Mouse (Mus musculus): Measurements from ENCODE around the gene Cyth4.
A peak's percentile ranks its signal among the peaks of the same experiment; 100 is the strongest.

Cyth4 gene

DNA sequence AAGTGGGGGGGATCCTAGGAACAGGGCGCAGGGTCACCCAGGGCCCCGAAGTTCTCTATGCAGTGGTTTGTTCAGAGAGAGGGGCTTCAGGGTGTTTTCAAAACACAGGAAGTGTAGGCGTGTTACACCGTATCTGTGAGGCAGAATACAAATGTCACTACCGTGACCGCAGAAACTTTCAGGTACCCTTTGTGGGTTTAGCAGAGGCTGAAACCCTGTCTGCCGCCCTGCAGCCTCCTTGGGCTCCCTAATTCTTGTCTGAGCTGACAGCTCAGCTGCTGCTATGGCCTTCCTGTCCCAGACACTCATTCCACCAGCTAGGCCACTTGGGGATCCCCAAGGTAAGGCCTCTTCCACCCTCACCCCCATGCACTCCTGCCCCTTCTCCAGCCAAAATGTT, 17.7 kb downstream of the Cyth4 start:
- DNase-seq (ENCODE audit: low spot score in 2 of 2) = no peak

DNA sequence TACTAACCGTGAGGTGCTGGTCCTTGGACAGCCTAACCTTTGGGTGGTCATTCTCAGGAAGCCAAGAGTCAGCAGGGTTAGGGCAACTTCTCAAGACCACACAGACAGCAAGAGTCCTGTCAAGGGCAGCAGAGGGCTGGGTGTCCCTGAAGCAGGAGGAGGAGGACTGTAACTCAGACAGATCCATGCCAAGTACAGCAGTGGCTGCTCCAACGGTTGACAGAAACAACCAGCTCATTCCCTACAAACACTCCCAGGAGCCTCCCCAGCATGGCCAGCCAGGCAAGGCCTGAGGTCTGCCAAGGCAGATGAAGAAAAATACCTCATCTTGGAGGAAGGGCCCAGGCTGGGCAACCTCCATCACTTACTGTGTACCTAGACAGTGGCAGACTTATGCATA, 20.1 kb downstream of the Cyth4 start:
- DNase-seq (ENCODE audit: low spot score in 2 of 2) = no peak

DNA sequence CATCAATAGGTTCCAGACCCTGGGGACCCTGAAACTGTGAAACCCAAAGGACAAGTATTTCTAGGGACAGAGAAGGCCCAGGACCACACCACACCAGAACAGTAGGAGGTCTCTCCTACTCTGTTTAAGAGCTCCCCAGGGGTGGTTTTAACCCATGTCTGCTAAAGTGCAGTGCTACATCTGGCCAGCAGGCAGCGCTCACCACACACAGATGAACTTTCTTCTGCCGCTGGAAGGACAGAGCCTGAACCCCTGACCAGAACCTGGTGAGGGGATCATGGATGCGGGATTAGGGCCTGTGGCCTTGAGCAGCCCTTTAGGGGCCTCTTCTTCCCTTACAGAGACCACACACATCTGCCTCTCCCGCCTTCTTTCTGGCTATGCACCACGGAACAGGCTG, 26.6 kb downstream of the Cyth4 start:
- DNase-seq (ENCODE audit: low spot score in 2 of 2) = peak; percentile 41 to 66

DNA sequence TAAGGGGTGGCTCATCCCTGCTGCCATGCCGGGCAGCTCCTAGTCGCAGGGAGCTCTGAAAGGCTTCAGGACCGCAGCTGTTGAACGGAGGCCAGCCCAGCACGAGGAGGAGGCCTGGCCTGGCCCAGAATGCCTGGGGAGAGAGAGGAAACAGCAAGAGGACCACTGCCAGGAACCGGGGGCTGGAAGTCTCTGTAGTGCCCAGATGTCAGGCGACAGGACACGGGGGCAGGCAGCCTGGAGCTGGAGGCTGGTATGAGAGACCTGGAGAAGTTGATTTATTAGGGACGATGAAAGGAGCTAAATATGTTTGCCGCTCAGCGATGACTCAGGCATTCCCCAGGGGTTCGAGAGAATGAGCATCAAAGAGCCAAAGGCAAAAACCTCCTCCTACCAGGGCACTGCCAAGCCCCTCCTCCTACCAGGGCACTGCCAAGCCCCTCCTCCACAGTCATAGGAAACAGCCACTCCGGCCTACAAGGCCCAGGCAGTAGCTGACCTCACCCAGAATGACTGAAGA, 27.6 kb downstream of the Cyth4 start:
- peak in 1 of 2 experiments; percentile 11 for DNase-seq (ENCODE audit: low spot score in 2 of 2)

DNA sequence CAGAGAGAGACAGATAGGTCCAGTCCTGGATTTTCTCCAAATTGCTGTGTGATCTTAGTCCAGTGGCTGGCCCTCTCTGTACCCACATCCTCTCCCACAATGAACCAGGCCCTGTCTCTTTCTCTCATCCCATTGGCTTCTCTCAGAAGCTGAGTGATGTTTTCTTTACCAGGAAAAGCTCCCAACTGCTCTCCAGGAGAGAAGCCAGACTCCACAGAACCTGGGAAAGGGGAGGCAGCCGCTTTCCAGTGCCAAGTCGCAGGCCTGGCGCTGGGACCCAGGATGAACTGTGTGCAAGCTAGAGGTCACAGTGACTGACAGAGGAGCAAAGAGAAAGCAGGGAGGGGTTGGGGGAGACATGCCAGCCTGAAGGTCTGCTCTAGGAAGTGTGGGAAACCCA, 28.1 kb downstream of the Cyth4 start:
- DNase-seq (ENCODE audit: low spot score in 2 of 2) = no peak

DNA sequence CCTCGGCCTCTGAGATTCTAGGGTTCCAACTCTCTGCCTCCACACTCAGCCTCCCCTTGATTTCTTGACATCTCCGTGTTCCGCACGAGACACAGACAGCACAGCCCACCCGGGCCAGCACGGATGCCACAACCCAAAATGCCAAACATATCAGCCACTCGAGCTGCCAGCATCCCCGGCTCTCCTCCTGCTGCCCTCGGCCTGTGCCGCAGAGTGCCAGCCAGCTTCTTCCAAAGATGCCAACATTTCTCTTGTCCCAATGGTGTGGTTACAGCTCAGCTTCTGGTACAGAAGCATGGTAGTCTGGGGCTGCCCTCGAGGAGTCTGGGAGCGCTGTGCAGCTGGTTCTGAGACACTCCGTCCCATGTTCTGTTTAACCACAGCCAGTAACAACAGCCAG, 29.4 kb downstream of the Cyth4 start:
- no peak for DNase-seq (ENCODE audit: low spot score in 2 of 2)

DNA sequence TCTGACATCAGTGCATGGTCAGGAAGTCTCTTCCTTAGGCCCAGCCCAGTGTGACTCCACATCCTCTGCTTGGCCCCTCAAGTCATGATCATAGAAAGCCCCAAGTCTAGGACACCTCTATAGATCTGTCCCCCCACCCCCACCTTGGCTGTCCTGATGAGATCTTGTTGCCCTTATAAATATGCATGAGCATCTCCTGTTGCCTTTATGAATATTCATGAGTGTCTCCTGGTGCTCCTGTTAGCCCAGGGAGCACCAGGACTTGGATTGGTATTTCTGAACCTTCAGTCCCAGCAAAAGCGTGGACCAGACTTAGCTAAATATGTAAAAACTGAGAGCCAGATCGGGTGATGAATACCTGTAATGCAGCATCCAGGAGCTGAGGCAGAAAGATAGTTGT, 35.5 kb downstream of the Cyth4 start:
- DNase-seq (ENCODE audit: low spot score in 2 of 2) = no peak

DNA sequence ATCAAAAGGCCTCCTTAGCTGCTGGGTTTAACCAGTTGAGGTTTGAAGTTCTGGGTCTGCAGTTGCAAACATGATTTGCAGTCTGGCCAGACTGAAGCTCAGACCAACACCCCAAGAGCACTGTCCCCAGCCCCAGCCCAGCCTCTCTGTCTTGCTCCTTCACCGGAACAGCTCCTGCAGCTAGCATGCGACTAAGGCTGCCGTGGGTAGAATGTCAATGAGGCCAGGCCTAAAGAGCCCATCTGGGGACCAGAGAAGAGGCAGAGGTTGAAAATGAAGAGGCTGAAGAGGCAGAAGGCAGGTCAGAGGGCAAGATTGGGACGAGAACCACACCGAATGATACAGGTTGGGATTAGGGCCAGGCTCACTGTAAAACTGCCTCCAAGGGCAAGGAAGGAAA, 36.6 kb downstream of the Cyth4 start:
- DNase-seq (ENCODE audit: low spot score in 2 of 2) = no peak

DNA sequence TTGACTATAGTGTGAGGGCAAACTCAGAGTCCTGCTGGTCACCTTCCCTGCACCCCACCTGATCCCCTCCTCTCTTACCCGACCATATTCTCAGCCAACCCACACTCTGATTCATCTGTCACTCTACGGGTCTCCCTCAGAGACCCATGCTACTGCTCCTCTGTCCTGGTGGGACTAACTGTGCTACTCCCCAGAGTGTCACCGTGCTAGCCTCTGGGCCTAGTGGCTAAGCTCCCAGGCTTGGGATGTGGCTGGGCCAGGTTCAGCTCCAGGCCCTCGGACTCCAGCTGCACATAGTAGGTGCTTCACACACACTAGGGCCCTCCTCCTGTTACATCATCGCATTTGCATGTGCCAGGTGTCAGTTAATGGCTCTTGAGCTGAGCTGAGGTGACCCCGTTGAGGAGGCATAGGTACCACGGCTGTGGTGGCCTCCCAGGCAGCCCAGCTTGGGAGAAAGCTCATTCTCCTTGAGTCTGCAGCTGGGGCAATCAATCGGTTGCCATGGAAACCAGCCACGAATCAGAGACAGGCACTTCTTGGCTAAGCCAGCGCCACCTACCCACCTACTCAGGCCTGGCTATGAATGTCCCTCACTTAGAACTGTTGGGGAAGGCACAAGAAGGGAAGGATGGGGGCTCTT, 37.4 kb downstream of the Cyth4 start:
- DNase-seq (ENCODE audit: low spot score in 2 of 2) = no peak

DNA sequence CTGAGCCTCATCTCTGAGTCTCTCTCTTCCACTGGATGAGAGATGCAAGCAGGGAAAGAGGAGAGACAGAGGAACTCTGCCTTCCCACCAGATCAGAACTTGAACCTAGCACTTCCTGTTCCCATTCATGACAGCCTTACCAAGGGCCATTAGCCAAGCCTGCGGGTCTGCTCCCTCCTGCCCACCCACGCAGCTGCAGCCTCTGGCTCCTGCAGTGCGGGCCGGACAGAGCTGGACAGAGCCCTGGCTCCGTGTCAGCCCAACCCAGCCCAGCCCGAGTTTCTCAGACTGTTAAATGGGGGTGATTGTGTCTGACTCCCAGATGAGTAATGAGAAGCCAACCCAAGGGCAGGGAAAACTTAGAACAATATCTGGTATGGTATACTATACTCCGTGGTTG, 38.4 kb downstream of the Cyth4 start:
- DNase-seq (ENCODE audit: low spot score in 2 of 2) = no peak

DNA sequence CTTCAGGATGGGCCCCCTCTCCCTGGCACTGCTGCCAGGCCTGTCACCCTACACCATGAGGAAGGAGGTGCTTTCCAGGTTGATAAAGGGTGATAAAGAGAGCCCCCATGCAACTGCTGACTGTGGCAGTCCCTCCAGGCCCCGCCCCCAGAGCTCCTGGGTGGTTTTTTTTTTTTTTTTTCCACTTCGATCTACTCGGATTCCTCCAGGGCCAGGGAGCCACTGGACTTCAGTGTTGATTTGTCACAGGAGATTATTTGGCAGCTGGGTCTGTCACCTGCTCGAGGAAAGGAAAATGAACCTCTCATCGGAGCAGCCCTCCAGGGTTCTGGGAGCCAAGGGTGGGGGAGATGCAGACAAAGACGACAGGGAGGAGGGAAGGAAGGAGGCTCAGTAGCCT, 46.8 kb downstream of the Cyth4 start:
- no peak for DNase-seq (ENCODE audit: low spot score in 2 of 2)

DNA sequence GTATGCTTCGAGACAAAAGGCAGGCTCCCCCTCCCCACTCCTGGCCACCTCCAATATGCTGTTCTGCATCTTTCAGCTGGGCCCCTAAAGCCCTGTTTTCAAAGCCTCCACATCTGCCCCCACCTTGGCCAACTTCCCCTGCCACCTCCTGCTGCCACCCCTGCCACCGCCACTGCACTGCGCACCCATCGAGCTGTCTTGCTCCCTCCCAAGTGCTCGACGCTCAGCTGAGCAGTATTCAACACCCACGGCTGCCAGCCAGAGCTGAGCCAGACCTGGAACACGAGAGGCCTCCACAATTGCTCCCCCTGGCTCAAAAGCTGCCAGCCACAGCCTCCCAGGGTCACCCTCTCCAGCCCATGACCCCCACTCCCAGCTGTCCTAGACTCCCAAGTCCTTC, 47.8 kb downstream of the Cyth4 start:
- DNase-seq (ENCODE audit: low spot score in 2 of 2) = no peak

DNA sequence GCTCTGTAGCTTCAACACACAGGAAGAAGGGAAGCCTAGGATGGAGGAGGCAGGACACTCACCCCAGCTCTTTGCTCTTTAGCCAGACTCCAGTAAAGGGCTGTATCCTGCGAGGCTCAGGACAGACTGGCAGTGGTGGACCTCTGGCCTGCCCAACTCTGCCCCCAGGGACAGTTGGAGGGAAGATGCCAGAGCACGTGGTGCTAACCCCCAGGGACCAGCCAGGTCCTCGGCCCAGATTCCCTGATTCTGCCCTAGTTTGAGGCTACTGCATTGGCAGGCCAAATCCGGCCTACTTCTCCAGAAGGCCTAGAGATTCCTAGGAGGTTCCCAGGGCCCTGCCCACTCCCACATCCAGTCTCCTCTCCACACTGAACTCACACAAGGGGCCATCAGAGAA, 50.9 kb downstream of the Cyth4 start:
- DNase-seq (ENCODE audit: low spot score in 2 of 2) = no peak

DNA sequence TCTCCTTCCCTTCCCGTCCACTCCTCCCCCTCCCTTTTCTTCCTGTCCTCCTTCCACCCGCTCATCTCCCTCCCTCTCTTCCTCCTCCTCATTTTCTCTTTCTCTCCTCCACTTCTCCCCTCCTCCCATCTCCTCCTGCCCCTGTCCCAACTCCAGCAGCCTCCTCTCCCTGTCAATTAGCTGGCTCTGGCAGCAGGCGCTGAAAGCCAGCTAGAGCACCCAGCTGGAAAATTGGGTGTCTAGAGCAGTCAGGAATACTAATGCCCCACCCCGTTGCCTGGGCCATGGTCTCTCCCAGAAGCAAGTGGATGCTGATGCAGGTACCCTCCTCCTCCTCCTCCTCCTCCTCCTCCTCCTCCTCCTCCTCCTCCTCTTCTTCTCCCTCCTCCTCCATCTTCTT, 54.3 kb downstream of the Cyth4 start:
- no peak for DNase-seq (ENCODE audit: low spot score in 2 of 2)

DNA sequence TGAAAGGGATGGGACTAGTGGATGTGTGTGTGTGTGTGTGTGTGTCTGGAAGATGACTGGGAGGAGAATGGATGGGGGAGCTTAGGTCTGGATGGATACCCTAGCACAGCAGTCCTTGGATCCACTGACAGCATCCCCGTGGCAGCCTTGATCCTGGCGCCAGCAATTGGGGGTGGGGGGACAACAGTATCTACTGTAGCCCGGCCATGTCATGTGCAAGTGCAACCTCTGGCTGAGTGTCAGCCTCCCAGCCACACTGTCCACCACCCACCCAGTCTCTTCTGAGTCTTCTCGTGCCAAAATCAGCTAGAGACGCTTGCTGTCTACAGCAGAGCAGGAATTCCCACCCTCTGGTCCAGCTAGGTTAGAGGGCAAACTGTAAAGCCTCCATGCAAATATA, 67.4 kb downstream of the Cyth4 start:
- no peak for DNase-seq (ENCODE audit: low spot score in 2 of 2)

DNA sequence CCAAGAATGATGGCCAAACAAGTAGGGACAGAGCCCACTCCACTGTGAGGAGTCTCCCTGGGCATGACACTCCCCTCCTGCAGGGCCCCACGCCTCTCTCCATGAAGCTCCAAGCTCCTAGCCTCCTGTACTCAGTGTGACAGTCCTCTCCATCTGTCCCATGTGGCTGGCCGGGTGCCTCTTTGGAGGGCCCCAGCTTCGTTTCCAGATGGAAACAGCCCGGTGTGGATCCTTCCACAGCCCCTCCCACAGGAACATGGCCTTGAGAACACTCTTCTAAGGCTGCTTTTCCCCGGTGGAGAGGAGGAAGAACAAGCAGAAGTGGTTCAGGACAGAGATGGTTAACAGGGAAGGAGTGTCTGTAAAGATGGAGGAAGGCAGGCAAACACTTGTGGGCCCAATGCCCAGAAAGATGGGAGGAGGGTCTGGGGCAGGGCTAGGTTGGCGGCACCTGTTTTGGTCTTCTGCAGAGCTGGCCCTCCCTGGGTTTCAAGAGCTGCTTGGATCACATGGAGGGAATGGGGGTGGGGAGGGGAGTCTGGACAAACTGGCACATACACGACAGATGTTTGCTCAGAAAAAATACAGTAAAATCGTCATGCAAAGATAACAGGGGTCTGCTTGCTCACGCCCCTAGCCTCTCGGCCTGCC, 72.5 kb downstream of the Cyth4 start:
- DNase-seq (ENCODE audit: low spot score in 2 of 2) = no peak

DNA sequence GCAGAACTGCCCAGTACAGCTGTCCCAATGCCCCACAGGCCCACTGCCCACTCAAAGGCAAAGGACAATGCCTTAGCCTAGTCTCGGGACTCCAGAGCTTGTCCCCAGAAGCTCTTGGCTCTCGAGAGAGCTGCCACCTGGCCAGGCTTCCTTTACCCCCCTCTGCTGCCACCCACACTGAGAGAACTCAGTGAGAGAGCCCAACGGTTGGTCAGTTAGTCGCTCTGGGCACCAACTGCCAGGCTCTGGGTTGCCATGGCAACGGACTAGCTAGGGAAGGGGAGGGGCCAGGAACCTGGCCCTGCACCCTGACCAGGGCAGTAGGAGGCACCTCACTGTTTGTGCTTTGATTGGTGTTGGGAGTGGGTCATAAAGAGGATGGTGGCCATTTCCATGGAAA, 73.5 kb downstream of the Cyth4 start:
- no peak for DNase-seq (ENCODE audit: low spot score in 2 of 2)
